Mouse (Mus musculus): ENCODE measurements around the gene Rpusd1. TPM values are rescaled to one million over a fixed set of nuclear protein-coding genes. Genes with fewer than 3 reads are reported as not detected.

Rpusd1 gene
- polyA plus RNA-seq, 1 experiment from 2014 or later, result 16.9 TPM

Small RNAs within 50 kb of the gene (microRNA-seq; reads per million reads assigned to microRNA genes)
- not detected for gene Gm25083 (ENCODE audit: borderline number of aligned reads)
- gene Mir6966 (ENCODE audit: borderline number of aligned reads), result not detected

Other genes starting within 250 kb of the Rpusd1 start
- 0.05 and 0.07 TPM in 2 replicates for gene Sstr5, start 230.4 kb upstream of the Rpusd1 start, polyA plus RNA-seq (2015; fragmentation: Nextera tagmentation; extraction: Ambion mirVana)
- gene Sox8, start 157.0 kb upstream of the Rpusd1 start, polyA plus RNA-seq (2015; fragmentation: Nextera tagmentation; extraction: Ambion mirVana), result 0.23 and 0.26 TPM in 2 replicates
- 15.5 and 16.1 TPM in 2 replicates for gene Lmf1, start 148.6 kb upstream of the Rpusd1 start, polyA plus RNA-seq (2015; fragmentation: Nextera tagmentation; extraction: Ambion mirVana)
- 4.6 and 5.5 TPM in 2 replicates for gene Gng13, start 10.5 kb upstream of the Rpusd1 start, polyA plus RNA-seq (2015; fragmentation: Nextera tagmentation; extraction: Ambion mirVana)
- gene Chtf18, start 251 bp upstream of the Rpusd1 start, polyA plus RNA-seq (2015; fragmentation: Nextera tagmentation; extraction: Ambion mirVana), result 21.1 and 23.5 TPM in 2 replicates
- 0.14 and 0.36 TPM in 2 replicates for gene Mslnl, start 8.4 kb downstream of the Rpusd1 start, polyA plus RNA-seq (2015; fragmentation: Nextera tagmentation; extraction: Ambion mirVana)
- gene Msln, start 26.7 kb downstream of the Rpusd1 start, polyA plus RNA-seq (2015; fragmentation: Nextera tagmentation; extraction: Ambion mirVana), result 12.0 and 13.7 TPM in 2 replicates
- gene Narfl, start 46.1 kb downstream of the Rpusd1 start, polyA plus RNA-seq (2015; fragmentation: Nextera tagmentation; extraction: Ambion mirVana), result 29.0 and 30.9 TPM in 2 replicates
- 55.2 and 60.5 TPM in 2 replicates for gene Haghl, start 58.0 kb downstream of the Rpusd1 start, polyA plus RNA-seq (2015; fragmentation: Nextera tagmentation; extraction: Ambion mirVana)
- 0.27 and 0.47 TPM in 2 replicates for gene Ccdc78, start 58.9 kb downstream of the Rpusd1 start, polyA plus RNA-seq (2015; fragmentation: Nextera tagmentation; extraction: Ambion mirVana)
- 126 and 131 TPM in 2 replicates for gene Fam173a, start 65.2 kb downstream of the Rpusd1 start, polyA plus RNA-seq (2015; fragmentation: Nextera tagmentation; extraction: Ambion mirVana)
- not detected in 2 replicates for gene AC134908.4, start 68.0 kb downstream of the Rpusd1 start, polyA plus RNA-seq (2015; fragmentation: Nextera tagmentation; extraction: Ambion mirVana)
- 68.5 and 71.6 TPM in 2 replicates for gene Metrn, start 69.5 kb downstream of the Rpusd1 start, polyA plus RNA-seq (2015; fragmentation: Nextera tagmentation; extraction: Ambion mirVana)
- gene Fbxl16, start 81.4 kb downstream of the Rpusd1 start, polyA plus RNA-seq (2015; fragmentation: Nextera tagmentation; extraction: Ambion mirVana), result 0.12 TPM in 1 of 2 replicates, not detected in the other
- 25.8 and 27.3 TPM in 2 replicates for gene Wdr24, start 96.0 kb downstream of the Rpusd1 start, polyA plus RNA-seq (2015; fragmentation: Nextera tagmentation; extraction: Ambion mirVana)
- 28.8 and 32.2 TPM in 2 replicates for gene Jmjd8, start 101.2 kb downstream of the Rpusd1 start, polyA plus RNA-seq (2015; fragmentation: Nextera tagmentation; extraction: Ambion mirVana)
- gene Stub1, start 105.7 kb downstream of the Rpusd1 start, polyA plus RNA-seq (2015; fragmentation: Nextera tagmentation; extraction: Ambion mirVana), result 181 and 191 TPM in 2 replicates
- 0.38 and 0.45 TPM in 2 replicates for gene Rhbdl1, start 109.6 kb downstream of the Rpusd1 start, polyA plus RNA-seq (2015; fragmentation: Nextera tagmentation; extraction: Ambion mirVana)
- gene Gm20683, start 114.1 kb downstream of the Rpusd1 start, polyA plus RNA-seq (2015; fragmentation: Nextera tagmentation; extraction: Ambion mirVana), result 1.2 and 1.5 TPM in 2 replicates
- gene Rhot2, start 117.2 kb downstream of the Rpusd1 start, polyA plus RNA-seq (2015; fragmentation: Nextera tagmentation; extraction: Ambion mirVana), result 19.7 and 22.6 TPM in 2 replicates
- gene Wdr90, start 133.8 kb downstream of the Rpusd1 start, polyA plus RNA-seq (2015; fragmentation: Nextera tagmentation; extraction: Ambion mirVana), result 9.8 and 10.1 TPM in 2 replicates
- gene Mcrip2, start 141.1 kb downstream of the Rpusd1 start, polyA plus RNA-seq (2015; fragmentation: Nextera tagmentation; extraction: Ambion mirVana), result 24.1 and 24.5 TPM in 2 replicates
- 43.5 and 47.0 TPM in 2 replicates for gene Mettl26, start 147.4 kb downstream of the Rpusd1 start, polyA plus RNA-seq (2015; fragmentation: Nextera tagmentation; extraction: Ambion mirVana)
- gene Wfikkn1, start 153.2 kb downstream of the Rpusd1 start, polyA plus RNA-seq (2015; fragmentation: Nextera tagmentation; extraction: Ambion mirVana), result 0.46 and 0.51 TPM in 2 replicates
- gene Rab40c, start 192.1 kb downstream of the Rpusd1 start, polyA plus RNA-seq (2015; fragmentation: Nextera tagmentation; extraction: Ambion mirVana), result 14.9 and 20.0 TPM in 2 replicates
- 28.8 and 34.6 TPM in 2 replicates for gene Pigq, start 217.3 kb downstream of the Rpusd1 start, polyA plus RNA-seq (2015; fragmentation: Nextera tagmentation; extraction: Ambion mirVana)
- 0.36 and 0.46 TPM in 2 replicates for gene Nhlrc4, start 217.3 kb downstream of the Rpusd1 start, polyA plus RNA-seq (2015; fragmentation: Nextera tagmentation; extraction: Ambion mirVana)
- gene A930017K11Rik, start 224.9 kb downstream of the Rpusd1 start, polyA plus RNA-seq (2015; fragmentation: Nextera tagmentation; extraction: Ambion mirVana), result not detected in 2 replicates

Data from thymus, postnatal 0 days (tissue).